Mouse (Mus musculus): ENCODE results near the gene Aamp.

DNA sequence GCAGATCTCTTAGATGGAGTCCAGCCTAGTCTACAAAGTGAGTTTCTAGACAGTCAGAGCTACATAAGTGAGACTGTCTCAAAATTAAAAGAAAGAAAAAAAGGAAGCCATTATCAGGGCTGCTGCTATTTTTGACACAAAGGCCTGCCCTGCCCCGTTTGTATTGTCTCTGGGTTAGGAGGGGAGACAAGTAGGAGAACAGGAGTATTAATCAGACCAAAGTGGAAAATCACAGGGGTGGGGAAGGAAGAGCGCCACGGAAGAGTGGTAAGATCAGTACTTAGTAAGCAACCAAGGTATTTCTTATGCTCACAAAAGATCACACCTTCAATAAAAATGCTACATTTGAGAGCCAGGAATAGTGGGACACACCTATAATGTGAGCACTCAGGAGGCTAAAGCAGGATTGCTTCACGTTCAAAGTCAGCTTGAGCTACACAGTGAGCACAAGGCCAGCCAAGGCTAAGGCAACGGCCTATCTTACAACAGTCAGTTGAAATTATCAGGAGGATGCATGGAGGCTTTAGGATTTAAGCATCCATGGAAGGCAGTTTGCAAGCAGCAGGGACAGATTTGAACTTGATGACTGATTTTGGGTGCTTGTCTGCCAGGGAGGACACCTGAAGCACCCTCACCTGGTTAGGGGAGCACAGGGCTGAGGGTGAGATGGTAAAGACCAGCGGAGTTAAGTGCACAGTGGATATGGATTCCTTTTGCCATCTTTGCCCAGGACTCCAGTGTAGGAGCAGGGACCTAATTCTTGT, 16.0 kb upstream of the Aamp start:
- TF ChIP-seq CTCF (IDR thresholded peaks at IDR 0.05; ENCODE audit: borderline replicate concordance, control insufficient read depth, extremely low read depth, insufficient read depth, low read length, poor library complexity) (no peak), POLR2A (IDR thresholded peaks at IDR 0.05; ENCODE audit: control insufficient read depth, extremely low read depth, insufficient read depth, low read length, poor library complexity) (no peak)

All from thymus, adult 2 months (tissue).